Mouse (Mus musculus) brain, embryonic 14.5 days (tissue): Measurements from ENCODE around the gene Raet1e. TPM values are rescaled to one million over a fixed set of nuclear protein-coding genes. Genes with fewer than 3 reads are reported as not detected.
"Not testable (repeated sequence)": the region's sequence is repeated elsewhere in the genome, so short reads cannot be mapped to it uniquely, and the experiment has no call there.

Source experiments
- DNase-seq: peaks from one replicate; pipeline ENCODE4 v3.0.0-alpha.2; 2011; ENCODE audit warnings: low read depth
- CTCF ChIP-seq: fragments of 200-500 bp; IDR thresholded peaks from 2 replicates; pipeline ENCODE4 v1.5.1; 2012; ENCODE audit warnings: inconsistent platforms, mild to moderate bottlenecking, moderate library complexity, borderline replicate concordance; ENCODE audit not compliant: insufficient read depth, insufficient read length; ENCODE audit errors: extremely low read depth
- POLR2A ChIP-seq: fragments of 200-500 bp; IDR thresholded peaks from 2 replicates; pipeline ENCODE4 v1.6.1; 2012; ENCODE audit warnings: mild to moderate bottlenecking, inconsistent platforms, borderline replicate concordance; ENCODE audit not compliant: poor library complexity, insufficient read depth, insufficient read length, severe bottlenecking; ENCODE audit errors: extremely low read depth
- polyA plus RNA-seq: library from polyadenylated mRNA; depleted of rRNA; stranded (reverse); fragments of >200 nt; gene quantifications from 2 replicates; pipeline ENCODE4 v1.2.3, GENCODE M21; 2012

Raet1e gene
- polyA plus RNA-seq, 1 experiment = 1.1 TPM

DNA sequence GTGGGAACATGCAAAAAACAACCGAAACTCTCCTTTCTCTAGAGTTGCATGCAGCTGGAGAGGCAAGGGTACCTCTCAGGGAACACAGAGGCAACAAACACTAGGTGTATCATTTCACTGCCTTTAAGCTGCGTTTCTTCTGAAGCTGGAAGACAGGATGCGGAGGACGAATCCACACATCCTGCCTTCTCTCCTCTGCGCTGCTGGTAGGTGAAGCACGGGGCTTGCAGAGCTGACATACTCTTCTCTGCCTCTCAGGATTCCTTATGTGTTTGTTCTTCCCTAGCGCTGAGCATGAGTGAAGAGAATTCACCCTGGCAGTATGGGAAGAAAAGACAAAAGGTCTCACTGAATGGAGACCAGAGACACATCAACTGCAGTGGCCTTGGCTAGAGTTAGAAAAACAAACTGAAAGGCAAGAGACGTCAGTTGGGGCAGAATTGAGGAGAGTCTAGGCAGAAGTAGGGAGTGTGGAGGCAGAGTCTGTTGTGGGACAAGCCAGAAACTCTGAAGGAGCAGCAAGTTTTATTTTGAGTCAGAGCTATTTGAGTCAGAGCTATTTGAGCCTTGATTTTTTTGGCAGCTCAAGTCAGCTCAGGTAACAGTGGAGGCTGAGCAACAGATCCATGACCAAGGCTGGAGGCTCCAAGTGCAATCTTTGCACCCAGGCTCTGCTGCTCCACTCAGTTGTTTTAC, 139.5 kb downstream of the Raet1e start:
- no peak for DNase-seq
- no peak for TF ChIP-seq POLR2A
- TF ChIP-seq CTCF = no peak

DNA sequence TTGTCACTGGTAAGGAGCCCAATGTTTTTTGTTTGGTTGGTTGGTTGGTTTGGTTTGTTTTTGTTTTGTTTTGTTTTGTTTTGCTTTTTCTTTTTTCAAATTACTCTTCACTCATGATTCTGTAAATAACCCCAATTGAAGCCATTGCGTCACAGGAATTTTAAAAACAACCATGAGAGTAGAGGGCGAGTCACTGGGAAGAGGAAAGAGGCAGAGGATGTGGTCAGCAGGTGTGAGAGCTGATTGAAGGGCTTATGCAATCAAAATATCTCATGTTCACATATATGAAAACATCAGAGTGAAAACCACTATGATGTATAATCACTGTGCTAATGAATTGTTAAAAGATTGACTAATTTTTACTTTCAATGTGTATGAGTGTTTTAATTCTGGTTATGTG, 141.0 kb downstream of the Raet1e start:
- TF ChIP-seq POLR2A (no peak), CTCF (no peak)
- DNase-seq = no peak

DNA sequence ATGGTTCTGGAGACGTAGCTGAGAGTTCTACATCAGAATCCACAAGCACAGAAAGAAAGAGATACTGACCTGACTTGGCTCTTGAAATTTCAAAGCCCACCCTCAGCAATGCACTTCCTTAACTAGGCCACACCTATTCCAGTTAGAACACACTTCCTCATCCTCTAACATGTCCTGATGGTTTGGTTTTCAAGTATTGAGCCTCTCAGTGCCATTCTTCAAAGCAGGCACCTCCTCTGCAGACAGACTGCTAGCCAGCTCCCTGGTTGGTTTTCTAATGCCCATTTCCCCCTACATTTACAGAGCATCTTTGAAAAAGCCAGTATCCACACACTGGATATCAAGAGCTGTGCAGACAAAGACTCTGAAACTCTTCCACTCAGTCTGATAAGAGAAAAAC, 143.3 kb downstream of the Raet1e start:
- no peak for TF ChIP-seq POLR2A
- no peak for TF ChIP-seq CTCF
- DNase-seq = no peak

DNA sequence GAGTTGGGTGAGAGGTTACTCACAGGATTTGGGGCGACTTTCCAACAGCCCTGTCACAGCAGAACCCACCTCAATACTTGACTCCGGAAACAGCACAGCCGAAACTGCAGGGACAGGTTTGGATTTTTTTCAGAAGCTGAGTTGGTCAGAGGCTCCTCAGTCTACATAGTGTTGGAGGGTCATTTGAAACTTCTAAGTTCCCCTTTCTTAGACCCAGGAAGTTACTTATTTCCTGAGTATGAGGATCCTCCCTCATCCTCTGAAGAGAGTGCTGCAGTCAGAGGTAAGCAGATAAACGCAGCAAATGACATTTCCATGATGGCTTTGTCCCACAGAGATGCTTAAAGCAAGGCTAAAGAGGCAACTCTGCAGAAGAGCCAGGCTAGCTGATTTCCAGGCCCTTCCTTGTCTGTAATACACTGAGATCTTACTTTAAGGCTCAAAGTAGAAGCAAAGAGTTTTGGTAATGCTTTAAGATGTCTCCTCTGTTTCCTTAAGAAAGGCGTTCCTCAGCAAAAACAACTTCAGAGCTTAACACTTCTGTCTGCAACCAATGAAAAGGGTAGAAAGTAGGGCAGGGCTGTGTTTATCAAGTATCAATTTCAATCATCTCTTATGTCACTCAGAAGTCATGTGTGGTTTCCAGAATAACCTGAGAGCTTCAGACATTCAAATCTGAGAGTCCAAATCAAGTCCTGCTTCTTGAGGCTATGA, 144.1 kb downstream of the Raet1e start:
- TF ChIP-seq POLR2A (no peak), CTCF (no peak)
- DNase-seq = no peak

DNA sequence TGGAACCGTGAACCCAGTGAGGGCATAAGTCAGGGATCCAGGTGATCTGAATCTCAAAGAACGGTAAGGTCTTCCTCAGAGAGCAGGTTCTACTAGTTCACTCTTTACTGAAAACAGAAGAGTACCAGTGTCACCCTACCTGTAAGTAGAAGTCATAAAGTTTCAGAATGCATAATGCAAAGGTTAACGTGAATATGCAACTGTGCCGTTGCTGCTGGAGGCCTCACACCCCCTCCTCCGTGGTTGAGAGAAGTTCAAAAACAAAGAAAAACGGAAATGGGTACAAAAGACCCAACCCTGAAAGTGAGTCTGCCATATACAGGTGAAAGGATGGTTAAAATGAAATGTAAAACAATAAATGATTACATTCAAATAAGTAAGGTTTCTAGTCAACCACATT, 145.4 kb downstream of the Raet1e start:
- DNase-seq = no peak
- TF ChIP-seq POLR2A = no peak
- no peak for TF ChIP-seq CTCF

DNA sequence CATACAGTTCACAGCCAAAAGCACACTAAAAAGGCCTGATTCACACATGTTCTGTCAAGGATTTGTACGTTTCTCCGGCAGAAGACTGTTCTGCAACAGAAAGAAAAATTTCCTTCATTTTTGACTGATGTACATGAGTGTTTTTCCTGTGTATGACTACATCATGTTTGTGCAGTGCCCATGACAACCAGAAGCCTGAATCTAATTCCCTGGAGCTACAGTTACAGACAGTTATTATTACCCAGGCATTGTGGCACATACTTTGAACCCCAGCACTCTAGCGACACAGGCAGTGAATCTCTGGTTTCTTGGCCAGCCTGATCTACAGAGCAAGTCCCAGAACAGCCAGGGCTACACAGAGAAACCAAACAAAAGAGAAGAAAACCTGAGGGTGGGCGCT, 147.4 kb downstream of the Raet1e start:
- TF ChIP-seq POLR2A = no peak
- no peak for TF ChIP-seq CTCF
- DNase-seq = no peak

DNA sequence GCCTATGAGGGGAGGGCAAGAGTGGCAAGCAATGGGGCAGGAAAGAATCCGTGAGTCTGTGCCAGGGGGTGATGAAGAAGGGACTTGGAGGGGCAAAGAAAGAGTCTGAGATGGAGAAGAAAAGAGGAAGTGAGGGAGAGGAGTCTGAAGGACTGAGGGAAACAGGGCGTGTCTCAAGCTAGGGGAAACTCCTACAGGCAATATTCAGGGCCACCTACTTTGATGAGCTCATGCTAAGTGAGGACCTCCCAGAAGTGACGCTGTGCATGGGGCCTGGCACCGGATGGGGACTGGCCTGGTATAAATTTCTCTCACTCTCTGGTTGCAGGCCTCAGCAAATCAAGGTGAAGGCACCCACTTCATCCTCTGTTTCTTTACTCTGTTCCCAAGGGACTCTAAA, 148.1 kb downstream of the Raet1e start:
- no peak for TF ChIP-seq CTCF
- TF ChIP-seq POLR2A = no peak
- DNase-seq = no peak

DNA sequence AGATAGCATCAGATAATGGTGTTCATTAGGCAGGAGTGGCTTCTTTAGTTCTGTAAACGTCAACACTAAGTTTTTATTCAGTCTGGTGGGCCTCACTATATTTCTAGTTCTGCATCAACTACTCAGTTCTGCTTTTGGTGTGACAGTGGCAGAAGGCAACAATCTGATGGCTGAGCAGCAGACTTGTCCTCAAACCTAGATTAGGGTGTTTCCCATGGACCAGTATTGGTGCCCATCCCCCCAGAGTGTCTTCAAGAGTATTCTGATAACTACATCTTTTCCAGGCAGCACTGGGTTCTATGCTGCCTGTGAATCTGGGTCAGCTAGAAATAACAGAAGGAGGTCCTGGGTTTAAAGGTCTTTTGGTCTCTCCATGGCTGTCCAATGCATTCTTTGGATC, 149.9 kb downstream of the Raet1e start:
- TF ChIP-seq CTCF (no peak), POLR2A (no peak)
- no peak for DNase-seq

DNA sequence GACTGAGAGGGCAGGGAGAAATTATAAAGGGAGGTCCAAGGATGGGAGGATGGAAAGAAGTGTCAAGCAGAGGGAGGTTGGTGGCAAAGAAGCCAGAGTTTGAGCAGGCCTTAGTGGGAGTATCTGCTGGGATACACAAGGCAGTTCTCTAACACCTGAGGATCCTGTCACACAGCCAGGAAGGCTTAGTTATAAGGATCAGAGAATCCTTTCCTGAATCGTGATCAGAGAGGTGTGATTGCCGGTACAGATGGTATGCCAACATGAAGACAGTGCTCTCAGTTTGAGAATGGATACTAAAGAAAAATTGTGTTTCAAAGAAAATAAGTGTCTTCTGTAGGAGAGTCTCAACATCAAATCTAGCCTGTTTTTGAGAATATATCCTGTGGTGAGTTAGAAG, 164.5 kb downstream of the Raet1e start:
- DNase-seq = no peak
- no peak for TF ChIP-seq POLR2A
- no peak for TF ChIP-seq CTCF

DNA sequence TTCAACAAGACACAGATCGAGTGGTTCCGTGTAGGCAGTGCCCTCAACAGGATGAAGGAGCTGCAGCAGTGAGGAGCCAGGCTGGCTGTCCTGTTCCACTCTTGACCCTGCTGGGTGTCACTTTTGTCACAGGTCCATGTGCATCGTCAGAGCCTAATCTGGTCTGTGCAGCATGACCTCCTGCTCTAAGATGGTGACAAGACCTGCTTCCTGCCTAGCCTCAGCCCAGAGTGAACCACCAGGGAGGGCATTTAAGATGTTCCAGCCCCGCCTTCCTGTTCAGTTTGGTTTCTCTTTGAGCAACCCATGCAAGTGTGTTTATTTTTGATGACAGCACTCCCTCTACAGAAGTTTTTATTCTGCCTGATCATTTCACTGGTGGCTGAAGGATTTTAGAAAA, 187.4 kb downstream of the Raet1e start:
- DNase-seq = not testable (repeated sequence)

DNA sequence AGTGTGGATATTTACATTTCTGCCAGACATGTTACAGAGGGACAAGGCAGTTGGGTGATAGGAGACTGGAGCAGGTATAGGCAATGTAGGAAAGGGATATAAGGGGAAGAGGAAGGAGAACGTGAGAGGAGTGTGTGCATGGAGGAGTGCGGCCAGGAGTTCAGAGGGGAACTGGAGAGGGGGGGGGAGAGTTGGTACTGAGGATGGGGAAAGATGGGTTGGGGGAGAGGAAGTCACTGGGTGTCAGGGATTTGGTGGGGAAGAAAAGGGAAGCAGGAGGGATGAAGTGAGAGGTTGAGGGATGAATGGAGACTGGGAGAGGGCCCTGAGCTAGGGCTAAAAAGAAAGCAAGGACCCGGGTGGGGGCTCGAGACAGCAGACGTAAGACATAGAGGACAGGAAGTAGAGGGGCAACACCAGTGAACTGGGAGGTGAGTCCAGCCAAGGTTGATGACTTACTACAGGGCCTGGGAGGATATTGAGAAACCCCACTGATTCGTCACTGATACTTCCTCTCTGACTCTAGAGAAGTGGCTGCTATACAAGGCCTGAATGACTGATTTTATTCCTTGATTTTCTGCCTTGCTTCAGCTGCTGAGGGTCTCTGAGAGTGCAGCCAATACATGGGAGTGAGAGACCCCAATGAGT, 195.3 kb downstream of the Raet1e start:
- DNase-seq = not testable (repeated sequence)

DNA sequence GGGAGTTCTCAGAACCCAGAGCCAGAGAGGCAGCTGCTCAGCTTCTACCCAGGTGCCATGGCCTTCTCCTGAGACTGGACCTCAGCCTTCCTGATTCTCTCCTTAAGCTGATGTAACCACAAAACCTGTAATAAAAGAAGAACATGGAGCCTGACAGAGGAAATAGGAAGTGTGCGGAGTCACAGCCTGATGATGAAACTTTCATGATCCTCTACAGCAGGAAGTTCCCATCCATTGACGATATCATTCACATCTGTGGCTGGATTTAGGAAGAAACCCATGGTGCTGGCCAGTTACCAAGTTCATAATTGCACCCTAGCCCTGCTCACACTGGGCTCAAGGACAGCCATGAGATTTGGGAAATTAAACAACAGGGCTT, 195.8 kb downstream of the Raet1e start:
- not testable (repeated sequence) for DNase-seq

DNA sequence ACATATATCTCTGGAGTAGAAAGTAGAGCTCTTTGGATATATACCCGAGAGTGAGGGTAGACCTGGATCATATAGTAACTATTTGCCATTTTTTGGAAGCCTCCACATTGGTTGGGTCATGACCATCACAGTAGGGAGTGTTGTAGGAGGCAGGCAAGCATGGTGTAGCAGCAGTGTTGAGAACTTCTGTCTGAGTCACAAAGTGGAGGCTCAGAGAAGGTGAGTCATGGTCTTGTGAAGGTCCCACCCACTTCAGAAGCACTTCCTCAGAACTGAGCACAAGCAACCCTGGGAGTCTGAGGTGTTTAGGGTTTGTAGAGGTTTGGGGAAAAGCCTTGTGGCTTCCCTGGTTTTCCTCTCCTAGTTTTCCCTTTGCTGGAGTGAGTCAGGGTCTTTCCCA, 199.0 kb downstream of the Raet1e start:
- not testable (repeated sequence) for DNase-seq

DNA sequence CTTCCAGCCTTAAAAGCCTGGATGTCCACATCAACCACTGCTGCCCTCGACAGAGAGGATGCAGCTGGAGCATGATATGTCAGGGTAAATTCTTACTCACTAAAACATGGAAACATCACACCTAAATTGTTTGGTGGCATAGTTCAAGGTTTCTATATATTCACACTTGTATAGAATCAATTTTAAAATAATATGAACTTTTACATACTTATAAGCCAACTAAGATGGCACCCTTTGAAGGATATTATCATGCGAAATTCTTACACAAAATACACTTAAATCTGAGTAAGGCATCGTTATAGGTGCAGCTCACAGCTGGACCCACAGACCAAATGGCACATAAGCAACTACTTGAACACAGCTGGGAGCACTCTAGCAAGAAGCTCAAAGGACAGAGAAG, 201.9 kb downstream of the Raet1e start, which contains the start of gene Raet1d:
Gene Raet1d (plus strand): TSS at position 301 of the 400 bp plus-strand sequence.
- not testable (repeated sequence) for DNase-seq

DNA sequence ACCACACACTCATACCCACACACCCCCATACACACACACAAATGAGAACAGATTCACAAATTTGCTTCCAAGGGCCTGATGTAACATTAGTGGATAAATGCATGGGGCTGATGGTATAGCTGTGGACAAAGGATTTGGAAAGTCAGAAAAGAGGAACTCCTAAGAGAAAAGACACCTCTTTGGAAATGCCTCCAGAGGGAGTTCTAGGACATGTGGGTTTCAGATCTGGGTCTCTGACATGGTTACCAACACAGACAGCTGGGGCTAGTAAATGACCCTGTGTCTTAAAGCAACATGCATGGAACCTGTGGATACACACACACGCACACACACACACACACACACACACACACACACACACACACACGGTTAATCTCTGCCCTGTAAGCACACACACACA, 202.6 kb downstream of the Raet1e start:
- DNase-seq = not testable (repeated sequence)

DNA sequence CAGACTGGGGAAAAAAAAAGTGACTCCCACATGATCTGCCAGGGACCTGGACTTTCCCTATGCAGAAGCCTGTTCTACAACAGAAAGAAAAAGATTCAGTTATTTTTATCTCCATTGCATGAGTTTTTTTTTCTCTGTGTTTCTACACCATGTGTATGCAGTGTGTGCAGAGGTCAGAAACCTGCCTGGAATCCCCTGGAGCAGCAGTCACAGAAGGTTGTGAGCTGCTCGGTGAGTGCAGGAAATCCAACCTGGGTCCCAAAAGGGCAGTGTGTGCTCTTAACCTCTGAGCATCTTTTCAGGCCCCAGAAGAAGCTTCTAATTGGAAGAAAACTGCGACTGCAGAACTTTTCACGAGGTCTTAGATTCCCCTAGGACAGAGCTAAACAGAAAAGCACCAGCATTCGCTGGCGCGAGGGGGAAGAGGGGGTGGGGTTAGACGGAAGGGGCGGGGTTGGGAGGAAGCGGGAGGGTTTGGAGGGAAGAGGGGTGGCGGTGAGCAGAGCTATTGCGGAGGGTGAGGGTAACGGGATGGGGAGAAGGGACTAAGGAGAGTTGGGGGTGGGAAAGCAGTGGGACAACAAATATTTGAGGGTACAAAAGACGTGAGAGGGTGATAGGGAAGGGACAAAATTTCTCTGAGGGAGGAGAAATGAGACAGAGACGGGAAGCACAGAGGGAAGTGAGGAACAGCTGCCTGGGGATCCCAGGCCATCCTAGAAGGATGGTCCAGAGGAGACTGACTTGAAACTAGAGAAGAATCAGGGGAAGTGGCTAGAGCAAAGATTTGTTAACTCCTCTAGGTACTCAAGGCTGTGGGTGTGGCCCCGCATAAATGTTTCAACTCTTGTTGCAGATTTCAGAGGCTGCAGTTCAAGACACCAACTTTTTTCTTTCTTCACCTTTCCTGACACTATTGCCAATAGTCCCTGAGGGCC, 203.3 kb downstream of the Raet1e start:
- peak; percentile 21 for DNase-seq

DNA sequence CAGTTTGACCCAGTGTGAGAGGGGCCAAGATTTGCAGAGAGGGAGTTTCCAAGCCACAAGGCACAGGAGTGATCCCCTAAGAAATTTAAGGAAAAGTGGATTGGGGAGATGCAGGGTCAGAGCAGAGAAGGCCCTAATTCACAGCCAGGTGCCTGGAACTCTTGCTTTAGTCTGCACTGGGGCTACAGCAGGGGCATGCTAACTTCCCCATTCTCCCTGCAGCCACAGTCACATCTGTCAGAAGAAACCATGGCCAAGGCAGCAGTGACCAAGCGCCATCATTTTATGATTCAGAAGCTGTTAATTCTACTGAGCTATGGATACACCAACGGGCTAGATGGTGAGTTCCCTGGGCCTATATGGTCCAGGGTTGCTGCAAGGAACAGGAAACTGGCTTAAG, 204.1 kb downstream of the Raet1e start:
- DNase-seq = not testable (repeated sequence)
